Mouse (Mus musculus) ES-E14 (cell line): ENCODE data around the gene Snx12. TPM values are rescaled to one million over a fixed set of nuclear protein-coding genes. Genes with fewer than 3 reads are reported as not detected.
"Not testable (repeated sequence)": the region's sequence is repeated elsewhere in the genome, so short reads cannot be mapped to it uniquely, and the experiment has no call there.

Experiments used
- DNase-seq: peaks from one replicate; pipeline ENCODE4 v3.0.0-alpha.2; 2013; ENCODE audit warnings: low read depth, low spot score
- H3K27ac ChIP-seq: 2 replicates; pipeline ENCODE4 v1.5.1; 2012; ENCODE audit warnings: low read depth, mild to moderate bottlenecking, low read length, moderate library complexity, mixed read lengths; ENCODE audit not compliant: poor library complexity, insufficient read depth, severe bottlenecking
- H3K36me3 ChIP-seq: 2 replicates; pipeline ENCODE4 v1.6.1; 2012; ENCODE audit warnings: mild to moderate bottlenecking, low read length, moderate library complexity, mixed read lengths; ENCODE audit not compliant: control insufficient read depth, poor library complexity, insufficient read depth, severe bottlenecking
- H3K4me1 ChIP-seq, 2 experiments: fragments of 150-350 bp in 1 of 2; sonication (generic) in 1 of 2; 2 replicates each; pipeline ENCODE4 v1.6.1; 2012; ENCODE audit warnings: low read length in 2 of 2, mild to moderate bottlenecking in 1 of 2, mixed read lengths in 1 of 2; ENCODE audit not compliant: control insufficient read depth in 2 of 2, insufficient read depth in 2 of 2, poor library complexity in 1 of 2
- H3K4me3 ChIP-seq, 2 experiments: fragments of 150-350 bp in 1 of 2; sonication (generic) in 1 of 2; 2 replicates each; pipeline ENCODE4 v1.5.1; 2012; ENCODE audit warnings: low read length in 2 of 2, low read depth in 1 of 2, mild to moderate bottlenecking in 1 of 2, mixed read lengths in 1 of 2; ENCODE audit not compliant: insufficient read depth in 1 of 2, poor library complexity in 1 of 2, severe bottlenecking in 1 of 2
- H3K9ac ChIP-seq: 2 replicates; pipeline ENCODE4 v1.6.1; 2012; ENCODE audit warnings: low read depth, mild to moderate bottlenecking, low read length, mixed read lengths; ENCODE audit not compliant: poor library complexity, insufficient read depth, severe bottlenecking
- H3K9me3 ChIP-seq: fragments of 150-350 bp; sonication (generic); 2 replicates; pipeline ENCODE4 v1.6.1; 2012; ENCODE audit warnings: low read depth, mild to moderate bottlenecking, low read length; ENCODE audit not compliant: control insufficient read depth, insufficient read depth
- CHD2 ChIP-seq: IDR thresholded peaks from 2 replicates; pipeline ENCODE4 v1.6.1; 2014; ENCODE audit warnings: mild to moderate bottlenecking, low read depth, low read length, inconsistent platforms
- HCFC1 ChIP-seq: IDR thresholded peaks from 2 replicates; pipeline ENCODE4 v1.6.1; 2012; ENCODE audit warnings: low read length, inconsistent platforms, borderline replicate concordance; ENCODE audit not compliant: insufficient read depth
- MAFK ChIP-seq: IDR thresholded peaks from 2 replicates; pipeline ENCODE4 v1.6.1; 2014; ENCODE audit warnings: mild to moderate bottlenecking, low read depth, low read length, inconsistent platforms; ENCODE audit not compliant: insufficient read depth
- ZC3H11A ChIP-seq: IDR thresholded peaks from 2 replicates; pipeline ENCODE4 v1.6.1; 2012; ENCODE audit warnings: low read depth, mild to moderate bottlenecking, inconsistent platforms, low read length, borderline replicate concordance
- ZNF384 ChIP-seq: IDR thresholded peaks from 2 replicates; pipeline ENCODE4 v1.6.1; 2012; ENCODE audit warnings: low read depth, low read length, inconsistent platforms
- in situ Hi-C, 2 experiments: fragments of 600-800 bp; cut with MboI; formaldehyde crosslinking; loops; one replicate each; pipeline ENCODE4 v1.15.1; 2025; ENCODE audit warnings: low sequenced_read_pairs in 2 of 2, inconsistent platforms in 1 of 2; ENCODE audit not compliant: unreplicated experiment in 2 of 2
- total RNA-seq: library from RNA; depleted of rRNA; stranded (reverse); fragments of 300-350 nt; gene quantifications from 2 replicates; pipeline ENCODE4 v1.2.3, GENCODE M21; 2012

The Snx12 gene
- total RNA-seq, 1 experiment, result 34.8 TPM

DNA sequence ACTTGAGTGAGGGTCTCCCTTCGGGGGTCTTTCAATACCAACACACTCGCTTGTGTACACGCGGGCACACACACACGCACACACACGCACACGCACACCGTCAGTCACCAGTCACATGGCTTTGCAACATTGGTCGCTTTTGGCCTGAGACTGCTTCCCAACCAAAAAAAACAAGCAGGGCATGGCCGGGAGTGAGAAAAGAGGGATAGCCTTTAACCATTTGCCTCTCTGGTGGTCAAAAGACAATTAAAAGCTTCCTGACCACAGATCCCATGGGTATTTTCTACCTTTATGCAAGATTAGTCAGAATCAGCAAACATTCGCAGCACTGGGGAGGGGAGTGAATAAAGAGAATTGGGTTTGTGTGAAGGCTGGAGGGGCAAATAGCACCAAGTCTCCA lies 136.4 kb downstream of the Snx12 start, which contains the start of gene Slc7a3:
TSS of gene Slc7a3 (minus strand) at position 101 of the 400 bp plus-strand sequence.
- no peak for DNase-seq
- H3K36me3 ChIP-seq, result peaks cover 26% of the 10 kb centered on the region
- H3K27ac ChIP-seq, result peak within 1 kb of the TSS; percentile 99
- no peaks in the 10 kb centered on the region for H3K9me3 ChIP-seq
- peak within 1 kb of the TSS; percentile 74 for H3K4me3 ChIP-seq
- in situ Hi-C loops, result loop anchor here in 1 of 2 experiments (25.0 kb wide), 1 partner anchor 426 kb away; no protein-coding TSS in a partner anchor
- TF ChIP-seq CHD2, result no peak
- no peak for TF ChIP-seq ZNF384
- TF ChIP-seq MAFK, result no peak
- no peak for TF ChIP-seq ZC3H11A
- no peak for TF ChIP-seq HCFC1
- H3K9ac ChIP-seq, result peak within 1 kb of the TSS; percentile 92
- peaks cover 0 to 7% of the 10 kb centered on the region in 2 experiments; a peak in 2 of 4 replicates for H3K4me1 ChIP-seq

DNA sequence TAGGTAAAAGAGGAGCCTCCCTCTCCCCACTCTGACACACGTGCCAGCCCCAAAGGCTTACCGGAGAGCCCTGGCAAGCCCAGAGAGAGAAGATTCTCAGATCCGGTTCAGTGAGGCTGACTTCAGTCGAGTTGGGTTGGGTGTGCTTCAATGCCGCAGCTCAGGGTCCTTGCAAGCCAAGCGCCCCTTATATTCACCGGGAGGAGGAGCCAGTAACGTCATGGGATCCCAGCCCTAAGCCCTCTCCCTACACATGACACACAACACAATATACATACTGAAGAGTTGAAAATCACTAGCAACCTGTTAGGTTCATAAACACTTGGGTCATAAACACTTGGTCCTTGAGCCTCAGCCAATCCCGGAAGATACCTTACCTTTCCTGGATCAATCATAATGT lies 137.2 kb downstream of the Snx12 start:
- in situ Hi-C loops, result loop anchor here in 1 of 2 experiments (25.0 kb wide), 1 partner anchor 427 kb away; no protein-coding TSS in a partner anchor

GRCm38 (mm10) chrX:101084192-101084591 lies 138.2 kb downstream of the Snx12 start:
- peak; percentile 57 for DNase-seq
- peaks cover 0 to 7% of the 10 kb centered on the region in 2 experiments; a peak in 2 of 4 replicates for H3K4me1 ChIP-seq
- H3K9me3 ChIP-seq, result no peaks in the 10 kb centered on the region
- in situ Hi-C loops, result loop anchor here in 1 of 2 experiments (25.0 kb wide), 1 partner anchor 428 kb away; no protein-coding TSS in a partner anchor
- peak overlapping the region; percentile 74 for H3K4me3 ChIP-seq
- TF ChIP-seq HCFC1 (no peak), CHD2 (0 out of 2 replicates have a peak, but pooled peaks have one; percentile 21)
- H3K9ac ChIP-seq, result peak overlapping the region; percentile 92; the same call in 1 of the 2 replicates
- peaks cover 30% of the 10 kb centered on the region for H3K36me3 ChIP-seq
- peak overlapping the region; percentile 99 for H3K27ac ChIP-seq

More for the DNA sequence above, 137.2 kb downstream of the Snx12 start:
- H3K4me3 ChIP-seq, result peak overlapping the region; percentile 74
- DNase-seq, H3K4me1 ChIP-seq, H3K9me3 ChIP-seq: not testable (repeated sequence)
- peak overlapping the region; percentile 99 for H3K27ac ChIP-seq
- peak overlapping the region; percentile 92 for H3K9ac ChIP-seq
- peaks cover 28% of the 10 kb centered on the region for H3K36me3 ChIP-seq

DNA sequence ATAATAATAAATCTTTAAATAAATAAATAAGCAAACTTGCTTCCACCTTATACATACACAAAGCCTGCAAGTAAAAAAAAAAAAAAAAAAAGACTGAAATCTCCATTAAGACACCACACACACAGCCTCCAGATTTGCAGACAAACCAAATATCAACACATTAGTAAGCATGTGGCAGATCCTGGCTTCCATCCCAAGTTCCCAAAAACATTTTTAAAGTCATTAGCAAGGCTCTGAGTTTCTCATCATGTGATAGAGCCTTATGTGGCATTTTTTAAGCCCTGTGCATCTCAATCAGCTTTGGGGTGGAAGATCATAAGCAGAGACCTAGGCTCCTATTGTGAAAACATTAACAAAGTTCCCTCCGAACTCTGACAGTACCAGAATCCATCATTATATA lies 157.1 kb downstream of the Snx12 start:
- in situ Hi-C loops, result no loop called here
- Histone ChIP-seq H3K4me1 (no peaks in the 10 kb centered on the region), H3K36me3 (no peaks in the 10 kb centered on the region), H3K27ac (no peak overlapping the region), H3K9me3 (no peaks in the 10 kb centered on the region), H3K9ac (no peak overlapping the region), H3K4me3 (no peak overlapping the region)
- no peak for DNase-seq
- TF ChIP-seq CHD2 (no peak), ZNF384 (no peak), MAFK (no peak), ZC3H11A (no peak), HCFC1 (no peak)

DNA sequence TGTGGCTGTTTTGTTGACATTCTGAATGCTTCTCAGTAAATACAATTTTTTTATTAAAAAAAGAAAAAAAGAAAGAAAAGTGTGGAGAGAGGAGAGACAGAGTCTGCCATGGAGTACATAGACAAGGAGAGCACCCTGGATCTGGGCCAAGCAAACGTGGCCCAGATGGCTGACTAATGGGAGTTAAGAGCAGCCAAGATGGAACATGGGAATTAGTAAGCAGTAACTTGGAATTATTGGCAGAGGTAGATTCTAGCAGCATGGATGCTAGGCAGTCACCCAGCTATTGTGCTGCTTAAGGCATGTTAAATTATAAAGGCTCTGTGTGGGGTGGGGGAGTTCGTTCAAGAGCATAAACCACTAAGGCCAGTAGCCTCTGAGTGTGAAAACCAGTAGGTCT lies 158.9 kb downstream of the Snx12 start:
- Histone ChIP-seq H3K4me1 (no peaks in the 10 kb centered on the region), H3K9me3 (no peaks in the 10 kb centered on the region), H3K27ac (no peak overlapping the region), H3K4me3 (no peak overlapping the region), H3K9ac (no peak overlapping the region), H3K36me3 (no peaks in the 10 kb centered on the region)
- in situ Hi-C loops, result no loop called here
- no peak for DNase-seq
- no peak for TF ChIP-seq ZC3H11A
- no peak for TF ChIP-seq MAFK
- TF ChIP-seq HCFC1, result no peak
- no peak for TF ChIP-seq ZNF384
- no peak for TF ChIP-seq CHD2
